Mouse (Mus musculus) intestine, embryonic 15.5 days (tissue): ENCODE results near the gene Rai1. TPM values are rescaled to one million over a fixed set of nuclear protein-coding genes. Genes with fewer than 3 reads are reported as not detected.

Experiments used
- ATAC-seq: fragments of 200-750 bp; cut with Nextera tagmentation; 2 replicates; pipeline ENCODE4 v1.8.0; 2017; ENCODE audit warnings: moderate TSS enrichment, moderate library complexity
- H3K27ac ChIP-seq: fragments of 300-500 bp; sonication (generic); 2 replicates; pipeline ENCODE4 v1.5.1; 2015; ENCODE audit warnings: mild to moderate bottlenecking, inconsistent platforms
- H3K27me3 ChIP-seq: fragments of 300-500 bp; sonication (generic); replicated peaks from 2 replicates; pipeline ENCODE4 v1.6.1; 2015; ENCODE audit warnings: inconsistent platforms
- H3K36me3 ChIP-seq: fragments of 300-500 bp; sonication (generic); 2 replicates; pipeline ENCODE4 v1.6.1; 2015; ENCODE audit warnings: inconsistent platforms
- H3K4me1 ChIP-seq: fragments of 300-500 bp; sonication (generic); replicated peaks from 2 replicates; pipeline ENCODE4 v1.6.1; 2015; ENCODE audit warnings: inconsistent platforms
- H3K4me2 ChIP-seq: fragments of 300-500 bp; sonication (generic); replicated peaks from 2 replicates; pipeline ENCODE4 v1.6.1; 2015; ENCODE audit warnings: mild to moderate bottlenecking, inconsistent platforms
- H3K4me3 ChIP-seq: fragments of 300-500 bp; sonication (generic); replicated peaks from 2 replicates; pipeline ENCODE4 v1.5.1; 2015; ENCODE audit warnings: inconsistent platforms
- H3K9ac ChIP-seq: fragments of 300-500 bp; sonication (generic); 2 replicates; pipeline ENCODE4 v1.6.1; 2015; ENCODE audit warnings: inconsistent platforms
- H3K9me3 ChIP-seq: fragments of 300-500 bp; sonication (generic); 2 replicates; pipeline ENCODE4 v1.6.1; 2016; ENCODE audit warnings: inconsistent platforms
- WGBS: fragments of 180-500 bp; shearing (Covaris S2); methylation state at CpG from one replicate; pipeline ENCODE4 v1.1.7; 2015; 5-methylcytosine and 5-hydroxymethylcytosine counted together
- polyA plus RNA-seq: library from polyadenylated mRNA; unstranded; fragments of >200 nt; fragmentation: Nextera tagmentation; extraction: Ambion mirVana; gene quantifications from 2 replicates; pipeline ENCODE4 v1.2.1, GENCODE M21; 2015

The Rai1 gene
- polyA plus RNA-seq, 1 experiment from 2014 or later: 18.2 TPM

GRCm38 (mm10) chr11:60233235-60233634, 128.4 kb downstream of the Rai1 start:
- WGBS: 82% methylated on average over 8 of the region's 8 CpGs
- Histone ChIP-seq H3K4me1 (peaks cover 12% of the 10 kb centered on the region; the same call in 1 of the 2 replicates), H3K27me3 (no peaks in the 10 kb centered on the region), H3K4me2 (no peak overlapping the region), H3K27ac (no peak overlapping the region), H3K9me3 (no peaks in the 10 kb centered on the region), H3K36me3 (0 out of 2 replicates have a peak, but pooled peaks cover 3% of the 10 kb centered on the region), H3K4me3 (no peak overlapping the region), H3K9ac (0 out of 2 replicates have a peak overlapping the region, but pooled peaks have one; percentile 15)
- no peak for ATAC-seq

GRCm38 (mm10) chr11:60235351-60235750, 130.5 kb downstream of the Rai1 start:
- Histone ChIP-seq H3K27ac (no peak overlapping the region), H3K4me2 (no peak overlapping the region), H3K27me3 (no peaks in the 10 kb centered on the region), H3K9me3 (no peaks in the 10 kb centered on the region), H3K4me1 (0 out of 2 replicates have a peak, but pooled peaks cover 5% of the 10 kb centered on the region), H3K36me3 (peaks cover 4% of the 10 kb centered on the region; the same call in 1 of the 2 replicates), H3K9ac (no peak overlapping the region), H3K4me3 (no peak overlapping the region)
- 72% methylated on average over 5 of the region's 5 CpGs for WGBS
- no peak for ATAC-seq

- Histone ChIP-seq H3K27ac (no peak overlapping the region), H3K4me2 (no peak overlapping the region), H3K4me1 (0 out of 2 replicates have a peak, but pooled peaks cover 2% of the 10 kb centered on the region), H3K27me3 (no peaks in the 10 kb centered on the region), H3K4me3 (no peak overlapping the region), H3K9me3 (no peaks in the 10 kb centered on the region), H3K36me3 (peaks cover 14% of the 10 kb centered on the region), H3K9ac (no peak overlapping the region)
- ATAC-seq: no peak
- 74% methylated on average over 4 of the region's 4 CpGs for WGBS
These were observed 135.7 kb downstream of the Rai1 start for GRCm38 (mm10) chr11:60240509-60240908.

- ATAC-seq: peak; percentile 55
- H3K36me3 ChIP-seq: peaks cover 17% of the 10 kb centered on the region
These were observed 139.8 kb downstream of the Rai1 start for GRCm38 (mm10) chr11:60244503-60245143.

GRCm38 (mm10) chr11:60246077-60246476, 141.3 kb downstream of the Rai1 start:
- Histone ChIP-seq H3K4me2 (no peak overlapping the region), H3K27me3 (no peaks in the 10 kb centered on the region), H3K4me3 (no peak overlapping the region), H3K9me3 (no peaks in the 10 kb centered on the region), H3K27ac (no peak overlapping the region), H3K9ac (no peak overlapping the region), H3K36me3 (peaks cover 10% of the 10 kb centered on the region; the same call in 1 of the 2 replicates), H3K4me1 (peaks cover 14% of the 10 kb centered on the region)
- no peak for ATAC-seq

More at GRCm38 (mm10) chr11:60244503-60245143, 139.8 kb downstream of the Rai1 start:
- H3K27ac ChIP-seq: 0 out of 2 replicates have a peak overlapping the region, but pooled peaks have one; percentile 13
- 68% methylated on average over 11 of the region's 11 CpGs for WGBS
- no peak overlapping the region for H3K9ac ChIP-seq
- no peaks in the 10 kb centered on the region for H3K9me3 ChIP-seq
- H3K4me3 ChIP-seq: no peak overlapping the region
- no peak overlapping the region for H3K4me2 ChIP-seq
- peaks cover 14% of the 10 kb centered on the region for H3K4me1 ChIP-seq
- no peaks in the 10 kb centered on the region for H3K27me3 ChIP-seq

- H3K36me3 ChIP-seq: 0 out of 2 replicates have a peak, but pooled peaks cover 7% of the 10 kb centered on the region
- no peak overlapping the region for H3K9ac ChIP-seq
- H3K4me3 ChIP-seq: no peak overlapping the region
- no peaks in the 10 kb centered on the region for H3K27me3 ChIP-seq
- no peak overlapping the region for H3K27ac ChIP-seq
- H3K4me1 ChIP-seq: peaks cover 19% of the 10 kb centered on the region
- 54% methylated on average over 5 of the region's 5 CpGs for WGBS
- no peaks in the 10 kb centered on the region for H3K9me3 ChIP-seq
- ATAC-seq: no peak
- H3K4me2 ChIP-seq: 0 out of 2 replicates have a peak overlapping the region, but pooled peaks have one; percentile 1
These were observed 143.1 kb downstream of the Rai1 start for GRCm38 (mm10) chr11:60247753-60248550.

Other genes starting within 250 kb of the Rai1 start
- gene Med9, start 156.8 kb upstream of the Rai1 start, polyA plus RNA-seq: 34.5 and 35.6 TPM in 2 replicates
- gene Rasd1, start 140.1 kb upstream of the Rai1 start, polyA plus RNA-seq: 2.1 and 2.6 TPM in 2 replicates
- gene Pemt, start 58.5 kb upstream of the Rai1 start, polyA plus RNA-seq: 8.2 and 8.8 TPM in 2 replicates
- gene Srebf1, start 117.6 kb downstream of the Rai1 start, polyA plus RNA-seq: 89.5 and 108 TPM in 2 replicates
- gene Tom1l2, start 247.9 kb downstream of the Rai1 start, polyA plus RNA-seq: 22.3 and 27.1 TPM in 2 replicates
- 1.9 and 2.1 TPM in 2 replicates for gene Drc3, start 248.3 kb downstream of the Rai1 start, polyA plus RNA-seq